Mouse (Mus musculus): ENCODE results near the gene Cd27. TPM values are rescaled to one million over a fixed set of nuclear protein-coding genes. Genes with fewer than 3 reads are reported as not detected.

Gene Cd27
- total RNA-seq, 1 experiment from 2014 or later: 98.2 TPM

DNA sequence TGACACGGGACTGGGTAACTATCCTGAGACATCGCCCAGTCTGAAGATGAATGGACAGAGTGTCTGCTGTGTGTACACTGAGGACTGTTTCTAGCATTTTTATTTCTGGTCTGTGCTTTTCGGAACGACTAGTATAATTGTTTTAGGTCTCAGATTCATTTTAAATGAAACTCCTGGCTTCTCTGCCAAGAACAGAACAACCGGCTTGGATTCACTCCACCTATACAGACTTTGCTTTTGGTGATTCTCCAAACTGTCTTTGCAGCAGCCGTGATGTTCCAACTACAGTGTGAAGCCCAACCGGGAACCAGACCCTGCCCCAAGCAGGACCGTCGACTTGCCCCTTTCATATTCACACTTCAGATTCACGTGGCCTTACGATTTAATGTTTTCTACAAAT lies 18.9 kb downstream of the Cd27 start:
- no peak for ATAC-seq (replicated peaks; ENCODE audit: low read depth, poor library complexity, severe bottlenecking)

DNA sequence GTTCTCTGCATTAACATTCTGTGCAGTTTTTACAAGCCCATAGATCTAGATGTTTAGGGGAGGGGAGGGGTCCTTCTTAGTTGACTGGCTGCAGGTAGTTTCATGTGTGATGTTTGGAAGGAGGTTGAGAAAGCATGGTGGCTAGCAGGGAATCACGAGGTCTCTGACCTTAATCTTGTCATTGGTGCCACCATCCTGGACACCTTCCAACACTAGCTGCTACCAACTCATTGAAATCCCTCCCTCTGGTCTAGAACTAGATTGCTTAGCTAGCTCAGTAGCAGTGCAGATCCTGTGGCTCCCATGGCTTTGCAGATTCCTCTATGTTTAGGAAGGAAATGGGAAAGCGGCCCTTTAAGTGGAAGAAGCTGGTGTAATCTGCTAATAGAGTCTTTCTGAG lies 19.9 kb downstream of the Cd27 start:
- no peak for ATAC-seq (replicated peaks; ENCODE audit: low read depth, poor library complexity, severe bottlenecking)

DNA sequence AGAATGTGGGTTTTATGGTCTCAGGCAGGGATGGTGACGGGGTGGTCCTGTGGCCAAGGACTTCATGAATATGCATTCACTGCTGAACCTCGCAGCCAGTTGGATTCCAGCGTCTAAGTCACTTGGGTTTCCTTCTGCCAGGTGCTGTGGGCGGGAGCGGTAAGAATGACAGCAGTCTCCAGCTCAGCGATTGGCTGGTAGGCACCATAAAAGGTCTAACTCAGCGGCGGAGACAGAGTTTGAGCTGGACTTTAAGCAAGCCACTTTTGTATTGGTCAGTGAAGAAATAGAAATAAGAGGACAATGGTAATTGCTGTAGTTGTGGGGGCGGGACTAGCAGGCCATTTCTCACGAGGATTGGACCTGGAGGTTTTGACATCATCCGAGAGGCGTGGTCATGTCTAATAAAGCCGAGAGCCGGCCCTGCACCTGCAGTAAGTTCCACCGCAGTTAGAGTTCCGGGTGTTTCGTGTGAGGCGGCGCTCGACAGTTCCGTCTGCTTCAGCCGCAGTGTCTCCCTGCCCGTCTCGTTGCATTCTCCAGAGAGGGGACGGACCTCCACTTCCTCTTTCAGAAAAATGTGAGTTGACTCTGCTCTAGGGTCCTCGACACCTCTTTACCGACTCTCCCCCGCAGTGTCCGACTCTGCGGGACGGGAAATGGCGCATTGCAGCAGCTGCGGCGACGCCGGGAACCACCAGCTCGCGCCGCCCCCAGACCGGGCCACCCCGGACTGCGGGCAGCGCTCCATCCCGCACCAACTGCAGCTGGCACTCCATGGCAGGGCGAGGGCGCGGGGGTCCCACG lies 21.5 kb downstream of the Cd27 start, which contains the start of gene Vamp1:
Gene Vamp1 (plus strand): TSS at position 404 of the 807 bp plus-strand sequence.
- ATAC-seq (replicated peaks; ENCODE audit: low read depth, poor library complexity, severe bottlenecking): peak; percentile 87

GRCm38 (mm10) chr6:125213715-125214114 lies 23.1 kb downstream of the Cd27 start:
- ATAC-seq (replicated peaks; ENCODE audit: low read depth, poor library complexity, severe bottlenecking): no peak

GRCm38 (mm10) chr6:125213129-125213528 lies 23.7 kb downstream of the Cd27 start:
- ATAC-seq (replicated peaks; ENCODE audit: low read depth, poor library complexity, severe bottlenecking): no peak

- no peak for ATAC-seq (replicated peaks; ENCODE audit: low read depth, poor library complexity, severe bottlenecking)
These were observed 24.2 kb downstream of the Cd27 start for GRCm38 (mm10) chr6:125212621-125213020.

GRCm38 (mm10) chr6:125210436-125210835 lies 26.4 kb downstream of the Cd27 start:
- no peak for ATAC-seq (replicated peaks; ENCODE audit: low read depth, poor library complexity, severe bottlenecking)

DNA sequence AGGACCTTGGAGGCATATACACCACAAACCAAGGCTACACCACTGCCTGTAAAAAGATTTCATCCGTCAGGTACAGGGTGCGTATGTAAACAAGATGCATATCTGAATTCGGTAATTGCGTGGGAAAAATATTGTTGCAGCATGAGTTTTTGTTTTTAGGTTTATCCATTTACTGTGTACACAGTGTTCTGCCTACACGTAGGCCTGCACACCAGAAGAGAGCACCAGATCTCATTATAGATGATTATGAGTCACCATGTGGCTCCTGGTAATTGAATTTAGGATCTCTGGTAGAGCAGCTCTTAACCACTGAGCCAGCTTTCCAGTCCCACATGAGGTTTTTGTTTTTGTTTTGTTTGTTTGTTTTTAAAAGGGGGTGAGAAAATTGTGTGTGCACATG lies 39.6 kb downstream of the Cd27 start:
- ATAC-seq (replicated peaks; ENCODE audit: low read depth, poor library complexity, severe bottlenecking): no peak

GRCm38 (mm10) chr6:125196301-125196700 lies 40.5 kb downstream of the Cd27 start:
- no peak for ATAC-seq (replicated peaks; ENCODE audit: low read depth, poor library complexity, severe bottlenecking)

DNA sequence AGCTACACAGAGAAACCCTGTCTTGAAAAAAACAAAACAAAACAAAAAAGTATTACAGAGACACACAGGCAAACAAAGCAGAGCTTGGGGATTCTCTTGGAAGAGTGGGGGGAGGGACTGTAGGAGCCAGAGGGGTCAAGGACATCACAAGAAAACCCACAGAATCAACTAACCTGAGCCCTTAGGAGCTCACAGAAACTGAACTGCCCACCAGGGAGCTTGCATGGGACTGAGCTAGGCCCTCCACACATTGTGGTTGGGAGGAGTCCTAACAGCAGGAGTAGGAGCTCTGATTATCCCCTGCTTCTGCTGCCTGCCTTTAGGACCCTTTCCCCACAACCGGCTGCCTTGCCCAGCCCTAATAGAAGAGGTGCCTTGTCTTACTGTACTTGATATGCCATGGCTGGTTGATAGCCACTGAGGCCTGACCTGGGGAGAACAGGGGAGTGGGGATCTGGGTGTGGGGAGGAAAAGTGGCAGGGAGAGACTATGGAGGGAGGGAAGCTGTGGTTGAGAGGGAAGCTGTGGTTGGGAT lies 41.2 kb downstream of the Cd27 start:
- no peak for ATAC-seq (replicated peaks; ENCODE audit: low read depth, poor library complexity, severe bottlenecking)

DNA sequence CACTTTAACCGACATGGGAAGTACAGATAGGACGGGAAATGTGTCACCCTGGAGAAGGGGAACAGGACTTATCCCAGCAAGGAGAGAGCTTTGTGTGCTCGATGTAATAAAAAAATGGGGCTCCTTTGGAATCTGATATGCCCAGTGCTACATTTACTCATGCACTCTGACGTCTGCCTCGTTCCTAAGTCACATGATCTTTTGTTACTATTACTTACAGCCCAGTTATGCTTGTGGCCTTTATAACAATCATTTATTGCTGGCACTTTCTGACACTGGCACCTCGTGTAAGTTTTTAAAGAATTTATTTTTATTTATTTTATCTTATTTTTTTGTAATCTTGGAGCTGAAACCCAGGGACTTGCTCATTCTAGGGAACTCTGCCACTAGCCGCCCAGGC lies 43.4 kb downstream of the Cd27 start:
- ATAC-seq (replicated peaks; ENCODE audit: low read depth, poor library complexity, severe bottlenecking): no peak

DNA sequence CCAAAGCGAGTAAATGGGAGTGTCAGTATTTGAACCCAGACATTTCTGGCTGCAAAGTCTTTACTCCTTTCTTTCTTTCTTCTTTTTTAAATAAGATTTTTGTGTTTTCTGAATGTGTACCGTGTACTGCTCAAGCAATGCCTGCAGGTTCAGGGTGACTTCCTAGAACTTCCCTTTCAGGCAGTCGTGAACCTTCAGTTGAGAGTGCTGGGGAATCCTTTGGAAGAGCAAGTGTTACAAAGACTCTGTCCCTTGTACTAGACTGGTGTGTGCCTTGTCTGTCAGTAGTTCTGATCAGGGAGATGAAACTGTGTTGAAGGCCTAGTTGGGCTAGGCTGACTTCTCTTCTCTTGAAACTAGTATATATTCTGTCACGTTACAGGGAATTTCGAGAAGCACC lies 44.0 kb downstream of the Cd27 start:
- no peak for ATAC-seq (replicated peaks; ENCODE audit: low read depth, poor library complexity, severe bottlenecking)

- ATAC-seq (replicated peaks; ENCODE audit: low read depth, poor library complexity, severe bottlenecking): peak; percentile 83
These were observed 44.6 kb downstream of the Cd27 start for GRCm38 (mm10) chr6:125192016-125192714.

GRCm38 (mm10) chr6:125191332-125192015 lies 45.3 kb downstream of the Cd27 start, which contains the start of the genes Ncapd2 and Mrpl51:
TSS of gene Ncapd2 (minus strand) at chr6:125191701.
TSS of gene Mrpl51 (plus strand) at chr6:125191801.
- peak; percentile 92 for ATAC-seq (replicated peaks; ENCODE audit: low read depth, poor library complexity, severe bottlenecking)

GRCm38 (mm10) chr6:125190816-125191215 lies 46.0 kb downstream of the Cd27 start:
- ATAC-seq (replicated peaks; ENCODE audit: low read depth, poor library complexity, severe bottlenecking): no peak

- no peak for ATAC-seq (replicated peaks; ENCODE audit: low read depth, poor library complexity, severe bottlenecking)
These were observed 50.6 kb downstream of the Cd27 start for GRCm38 (mm10) chr6:125186203-125186602.

Other genes starting within 250 kb of the Cd27 start
- not detected in 2 replicates for gene Pianp, start 240.3 kb downstream of the Cd27 start, total RNA-seq (2017)
- 19.7 and 27.0 TPM in 2 replicates for gene Zfp384, start 227.9 kb downstream of the Cd27 start, total RNA-seq (2017)
- gene Ing4, start 197.2 kb downstream of the Cd27 start, total RNA-seq (2017): 52.8 and 69.9 TPM in 2 replicates
- gene Acrbp, start 187.3 kb downstream of the Cd27 start, total RNA-seq (2017): 2.3 and 5.4 TPM in 2 replicates
- 4.4 and 6.9 TPM in 2 replicates for gene Lpar5, start 169.1 kb downstream of the Cd27 start, total RNA-seq (2017)
- gene Chd4, start 141.0 kb downstream of the Cd27 start, total RNA-seq (2017): 444 and 506 TPM in 2 replicates
- gene Nop2, start 105.1 kb downstream of the Cd27 start, total RNA-seq (2017): 85.9 and 92.8 TPM in 2 replicates
- gene Iffo1, start 91.8 kb downstream of the Cd27 start, total RNA-seq (2017): 16.5 and 19.5 TPM in 2 replicates
- gene Gapdh, start 70.5 kb downstream of the Cd27 start, total RNA-seq (2017): 769 and 809 TPM in 2 replicates
- 272 and 344 TPM in 2 replicates for gene Ncapd2, start 45.3 kb downstream of the Cd27 start, total RNA-seq (2017)
- 97.3 and 99.1 TPM in 2 replicates for gene Mrpl51, start 45.2 kb downstream of the Cd27 start, total RNA-seq (2017)
- gene Vamp1, start 21.5 kb downstream of the Cd27 start, total RNA-seq (2017): 4.9 and 8.0 TPM in 2 replicates
- 18.8 and 20.2 TPM in 2 replicates for gene Tapbpl, start 5.2 kb downstream of the Cd27 start, total RNA-seq (2017)
- gene Tuba3a, start 49.0 kb upstream of the Cd27 start, total RNA-seq (2017): not detected in 2 replicates
- 23.2 and 25.0 TPM in 2 replicates for gene Ltbr, start 76.9 kb upstream of the Cd27 start, total RNA-seq (2017)
- gene Scnn1a, start 83.6 kb upstream of the Cd27 start, total RNA-seq (2017): 0.55 and 0.63 TPM in 2 replicates
- gene Tnfrsf1a, start 112.4 kb upstream of the Cd27 start, total RNA-seq (2017): 28.3 and 33.1 TPM in 2 replicates
- not detected in 2 replicates for gene Plekhg6, start 143.8 kb upstream of the Cd27 start, total RNA-seq (2017)

All from common myeloid progenitor, adult 5-6 weeks (primary cell).